Mouse (Mus musculus) WW6 (cell line): ENCODE measurements around the gene Cbx2.

Experiments
- DNase-seq: peaks from one replicate; pipeline ENCODE4 v3.0.0-alpha.2; 2013; ENCODE audit warnings: low read depth, low spot score

Gene Cbx2

GRCm38 (mm10) chr11:119058041-119058995, 35.6 kb downstream of the Cbx2 start:
- DNase-seq, result no peak

- no peak for DNase-seq
Measured at GRCm38 (mm10) chr11:119059256-119059655, 36.5 kb downstream of the Cbx2 start.

GRCm38 (mm10) chr11:119066841-119067240, 44.1 kb downstream of the Cbx2 start:
- no peak for DNase-seq

- DNase-seq, result no peak
Measured at GRCm38 (mm10) chr11:119072239-119072638, 49.5 kb downstream of the Cbx2 start.

GRCm38 (mm10) chr11:119072986-119073385, 50.2 kb downstream of the Cbx2 start:
- DNase-seq, result no peak

- no peak for DNase-seq
Measured at GRCm38 (mm10) chr11:119073876-119074433, 51.2 kb downstream of the Cbx2 start.

- DNase-seq, result no peak
Measured at GRCm38 (mm10) chr11:119075805-119076204, 53.0 kb downstream of the Cbx2 start.

GRCm38 (mm10) chr11:119077755-119078154, 55.0 kb downstream of the Cbx2 start:
- no peak for DNase-seq

GRCm38 (mm10) chr11:119078691-119079444, 56.1 kb downstream of the Cbx2 start:
- no peak for DNase-seq

- DNase-seq, result no peak
Measured at GRCm38 (mm10) chr11:119079445-119079837, 56.7 kb downstream of the Cbx2 start.

GRCm38 (mm10) chr11:119080461-119081147, 57.8 kb downstream of the Cbx2 start:
- no peak for DNase-seq
